Mouse (Mus musculus): ENCODE measurements around the gene Socs2. TPM values are rescaled to one million over a fixed set of nuclear protein-coding genes. Genes with fewer than 3 reads are reported as not detected.

Gene Socs2
- 10 to 100 TPM; 79.1 to 80.9 TPM for total RNA-seq (2021)
- long read RNA-seq, experiment 1, transcript Socs2-213 (3 exons, 2,195 nt): minor isoform, 6 of 136 reads
- long read RNA-seq, experiment 1, transcript Socs2-202 (2 exons, 948 nt): minor isoform, 8 of 136 reads
- long read RNA-seq, experiment 1, transcript Socs2-201 (3 exons, 2,222 nt): major isoform, 107 of 136 reads
- long read RNA-seq, experiment 1, partial matches to known transcripts: 0 of 136 reads
- long read RNA-seq, experiment 1, other reads (novel, unspliced or antisense): 12 of 136 reads
- long read RNA-seq, experiment 2, transcript Socs2-201 (3 exons, 2,222 nt): major isoform, 58 of 80 reads
- long read RNA-seq, experiment 2, transcript Socs2-202 (2 exons, 948 nt): minor isoform, 6 of 80 reads
- long read RNA-seq, experiment 2, transcript Socs2-213 (3 exons, 2,195 nt): minor isoform, 5 of 80 reads
- long read RNA-seq, experiment 2, partial matches to known transcripts: 1 of 80 reads
- long read RNA-seq, experiment 2, other reads (novel, unspliced or antisense): 10 of 80 reads

GRCm38 (mm10) chr10:95416685-95417495 lies at the start of gene Socs2:
Socs2 (minus strand) TSS chr10:95417180.
- intact Hi-C loops (cut with DNase I): loop anchor here (2.0 to 5.0 kb wide), 5 partner anchors 80 to 330 kb away; no protein-coding TSS in a partner anchor
- peak; percentile 95 to 97 for DNase-seq

- intact Hi-C loops (cut with DNase I): no loop called here
- DNase-seq: no peak
These were observed 48.5 kb upstream of the Socs2 start for GRCm38 (mm10) chr10:95465485-95465896.

GRCm38 (mm10) chr10:95464527-95464926 lies 47.5 kb upstream of the Socs2 start:
- DNase-seq: no peak
- intact Hi-C loops (cut with DNase I): no loop called here

- DNase-seq: no peak
- intact Hi-C loops (cut with DNase I): no loop called here
These were observed 45.3 kb upstream of the Socs2 start for GRCm38 (mm10) chr10:95462231-95462630.

- intact Hi-C loops (cut with DNase I): no loop called here
- no peak for DNase-seq
These were observed 44.1 kb upstream of the Socs2 start for GRCm38 (mm10) chr10:95461053-95461553.

GRCm38 (mm10) chr10:95458050-95458806 lies 41.2 kb upstream of the Socs2 start:
- DNase-seq: no peak
- intact Hi-C loops (cut with DNase I): no loop called here

GRCm38 (mm10) chr10:95457367-95458049 lies 40.5 kb upstream of the Socs2 start:
- intact Hi-C loops (cut with DNase I): no loop called here
- DNase-seq: no peak

- intact Hi-C loops (cut with DNase I): no loop called here
- no peak for DNase-seq
These were observed 39.1 kb upstream of the Socs2 start for GRCm38 (mm10) chr10:95456103-95456502.

- no peak for DNase-seq
- intact Hi-C loops (cut with DNase I): no loop called here
These were observed 36.3 kb upstream of the Socs2 start for GRCm38 (mm10) chr10:95453282-95453681.

GRCm38 (mm10) chr10:95449033-95449432 lies 32.1 kb upstream of the Socs2 start:
- DNase-seq: no peak

GRCm38 (mm10) chr10:95447954-95448353 lies 31.0 kb upstream of the Socs2 start:
- intact Hi-C loops (cut with DNase I): no loop called here

More at GRCm38 (mm10) chr10:95449033-95449432, 32.1 kb upstream of the Socs2 start:
- intact Hi-C loops (cut with DNase I): no loop called here

GRCm38 (mm10) chr10:95445104-95446056 lies 28.4 kb upstream of the Socs2 start:
- intact Hi-C loops (cut with DNase I): no loop called here
- DNase-seq: peak; percentile 40 to 68

More at GRCm38 (mm10) chr10:95447954-95448353, 31.0 kb upstream of the Socs2 start:
- no peak for DNase-seq

GRCm38 (mm10) chr10:95442334-95442733 lies 25.4 kb upstream of the Socs2 start:
- intact Hi-C loops (cut with DNase I): no loop called here
- no peak for DNase-seq

- DNase-seq: no peak
- intact Hi-C loops (cut with DNase I): no loop called here
These were observed 23.6 kb upstream of the Socs2 start for GRCm38 (mm10) chr10:95440566-95440965.

GRCm38 (mm10) chr10:95439718-95440339 lies 22.8 kb upstream of the Socs2 start:
- DNase-seq: no peak
- intact Hi-C loops (cut with DNase I): no loop called here

GRCm38 (mm10) chr10:95438941-95439340 lies 22.0 kb upstream of the Socs2 start:
- DNase-seq: no peak
- intact Hi-C loops (cut with DNase I): no loop called here

- intact Hi-C loops (cut with DNase I): no loop called here
These were observed 13.3 kb upstream of the Socs2 start for GRCm38 (mm10) chr10:95430271-95430670.

GRCm38 (mm10) chr10:95429111-95429510 lies 12.1 kb upstream of the Socs2 start:
- intact Hi-C loops (cut with DNase I): no loop called here

More at GRCm38 (mm10) chr10:95430271-95430670, 13.3 kb upstream of the Socs2 start:
- DNase-seq: no peak

More at GRCm38 (mm10) chr10:95429111-95429510, 12.1 kb upstream of the Socs2 start:
- no peak for DNase-seq

Measured in heart, postnatal 14 days (tissue).